Mouse (Mus musculus) embryonic fibroblast, embryonic 13.5 days (primary cell): Measurements from ENCODE around the gene Ldhal6b.

Experiments
- CTCF ChIP-seq: IDR thresholded peaks from 2 replicates; pipeline ENCODE4 v1.5.1; 2011; ENCODE audit warnings: mild to moderate bottlenecking, control low read depth, low read length, moderate library complexity, borderline replicate concordance; ENCODE audit not compliant: insufficient read depth
- POLR2A ChIP-seq: IDR thresholded peaks from 2 replicates; pipeline ENCODE4 v1.6.1; 2011; ENCODE audit warnings: low read depth, mild to moderate bottlenecking, control low read depth, low read length, moderate library complexity

- TF ChIP-seq CTCF (no peak), POLR2A (no peak)
Observed at GRCm38 (mm10) chr17:5407030-5407429, 11.5 kb downstream of the Ldhal6b start.
